Mouse (Mus musculus) T-helper 2 cell (primary cell): ENCODE results near the gene Pitx3.

ENCODE experiments used
- in situ Hi-C: fragments of 300-600 bp; cut with MboI, MseI; formaldehyde crosslinking; loops from one replicate; pipeline ENCODE4 v1.15.1; 2025; ENCODE audit warnings: high pct_unique_total_duplicates

The Pitx3 gene

GRCm38 (mm10) chr19:46131694-46132525, 16.2 kb downstream of the Pitx3 start, which contains the start of gene Elovl3:
Elovl3 (plus strand) TSS chr19:46131897.
- in situ Hi-C loops: loop anchor here (10.0 kb wide), 2 partner anchors 123 to 173 kb away; partner anchors contain the start of gene Nfkb2

- in situ Hi-C loops: loop anchor here (10.0 kb wide), 2 partner anchors 124 to 174 kb away; partner anchors contain the start of gene Nfkb2
These were observed 16.8 kb downstream of the Pitx3 start for GRCm38 (mm10) chr19:46131283-46131682.

- in situ Hi-C loops: loop anchor here (10.0 kb wide), 2 partner anchors 125 to 175 kb away; partner anchors contain the start of gene Nfkb2
These were observed 18.4 kb downstream of the Pitx3 start for GRCm38 (mm10) chr19:46129737-46130136.

- in situ Hi-C loops: no loop called here
These were observed 21.8 kb downstream of the Pitx3 start for GRCm38 (mm10) chr19:46126301-46126700.

- in situ Hi-C loops: no loop called here
These were observed 23.5 kb downstream of the Pitx3 start for GRCm38 (mm10) chr19:46124651-46125050.

- in situ Hi-C loops: no loop called here
These were observed 24.2 kb downstream of the Pitx3 start for GRCm38 (mm10) chr19:46123876-46124275.

- in situ Hi-C loops: no loop called here
These were observed 27.3 kb downstream of the Pitx3 start for GRCm38 (mm10) chr19:46120872-46121271.

- in situ Hi-C loops: no loop called here
These were observed 28.7 kb downstream of the Pitx3 start for GRCm38 (mm10) chr19:46119458-46119857.

- in situ Hi-C loops: no loop called here
These were observed 33.5 kb downstream of the Pitx3 start for GRCm38 (mm10) chr19:46114617-46115016.

GRCm38 (mm10) chr19:46110781-46111180, 37.3 kb downstream of the Pitx3 start:
- in situ Hi-C loops: no loop called here

GRCm38 (mm10) chr19:46110214-46110613, 37.9 kb downstream of the Pitx3 start:
- in situ Hi-C loops: no loop called here

- in situ Hi-C loops: no loop called here
These were observed 44.0 kb downstream of the Pitx3 start for GRCm38 (mm10) chr19:46104187-46104557.

- in situ Hi-C loops: no loop called here
These were observed 44.5 kb downstream of the Pitx3 start for GRCm38 (mm10) chr19:46103437-46104186.

- in situ Hi-C loops: loop anchor here (5.0 to 10.0 kb wide), 2 partner anchors 43 to 115 kb away; no protein-coding TSS in a partner anchor
These were observed 48.6 kb downstream of the Pitx3 start for GRCm38 (mm10) chr19:46099561-46099960.

- in situ Hi-C loops: loop anchor here (5.0 to 10.0 kb wide), 2 partner anchors 46 to 118 kb away; no protein-coding TSS in a partner anchor
These were observed 51.7 kb downstream of the Pitx3 start for GRCm38 (mm10) chr19:46096396-46096795.

GRCm38 (mm10) chr19:46095291-46095690, 52.8 kb downstream of the Pitx3 start:
- in situ Hi-C loops: loop anchor here (5.0 to 10.0 kb wide), 2 partner anchors 47 to 120 kb away; no protein-coding TSS in a partner anchor

GRCm38 (mm10) chr19:46094144-46094543, 54.0 kb downstream of the Pitx3 start:
- in situ Hi-C loops: loop anchor here (10.0 kb wide), 1 partner anchor 121 kb away; no protein-coding TSS in a partner anchor

- in situ Hi-C loops: loop anchor here (10.0 kb wide), 1 partner anchor 123 kb away; no protein-coding TSS in a partner anchor
These were observed 56.5 kb downstream of the Pitx3 start for GRCm38 (mm10) chr19:46091641-46092040.

GRCm38 (mm10) chr19:46087871-46088270, 60.3 kb downstream of the Pitx3 start:
- in situ Hi-C loops: no loop called here

GRCm38 (mm10) chr19:46086337-46086736, 61.8 kb downstream of the Pitx3 start:
- in situ Hi-C loops: no loop called here
